ENCODE assay signal across 21 mouse cellular contexts in genomic region chr2:104740248-104740949, GRCm38 (mm10). TPM values are rescaled to one million over a fixed set of nuclear protein-coding genes. Genes with fewer than 3 reads are reported as not detected.
A peak's percentile ranks its signal among the peaks of the same experiment; 100 is the strongest.
DNase-seq lines count a peak whose midpoint lies in the region; ATAC-seq and TF ChIP-seq lines count a peak whose summit lies in the region.
"Had no signal": no experiment of that assay in that cellular context is flagged by ENCODE, and none has a peak within 500 bp of the region (broad histone marks: within the 10 kb centered on the region; RNA-seq: fewer than 3 reads in every experiment).

No protein-coding gene starts in this region.

- WGBS in kidney, adult 2 months = 55% methylated on average over 7 of the region's 7 CpGs
- 52% methylated on average over 7 of the region's 7 CpGs for WGBS in stomach, embryonic 15.5 days
- WGBS in stomach, postnatal 0 days = 47% methylated on average over 7 of the region's 7 CpGs
- 64% methylated on average over 7 of the region's 7 CpGs for WGBS in liver, embryonic 15.5 days (ENCODE audit: insufficient replicate concordance)
- 69% methylated on average over 7 of the region's 7 CpGs for WGBS in hindbrain, postnatal 0 days

- no peak overlapping the region for H3K27ac ChIP-seq in kidney, adult 2 months (ENCODE audit: insufficient read depth, low read depth, low read length)
- H3K27ac ChIP-seq in stomach, embryonic 15.5 days = no peak overlapping the region
- no peak overlapping the region for H3K27ac ChIP-seq in stomach, postnatal 0 days (replicated peaks)
- H3K27ac ChIP-seq in liver, embryonic 15.5 days (replicated peaks) = no peak overlapping the region
- H3K27ac ChIP-seq in hindbrain, postnatal 0 days = no peak overlapping the region
- H3K27ac ChIP-seq: embryonic facial prominence, embryonic 13.5 days; hindbrain, embryonic 14.5 days; limb, embryonic 12.5 days; midbrain, embryonic 15.5 days had no signal

- no peaks in the 10 kb centered on the region for H3K36me3 ChIP-seq in kidney, adult 2 months (ENCODE audit: control insufficient read depth, insufficient read depth, low read length)
- no peaks in the 10 kb centered on the region for H3K36me3 ChIP-seq in stomach, embryonic 15.5 days
- no peaks in the 10 kb centered on the region for H3K36me3 ChIP-seq in stomach, postnatal 0 days (ENCODE audit: control insufficient read depth, insufficient read depth, low read length)
- no peaks in the 10 kb centered on the region for H3K36me3 ChIP-seq in liver, embryonic 15.5 days (replicated peaks)
- H3K36me3 ChIP-seq in hindbrain, postnatal 0 days (ENCODE audit: insufficient read depth, low read length) = no peaks in the 10 kb centered on the region
- H3K36me3 ChIP-seq: embryonic facial prominence, embryonic 13.5 days; limb, embryonic 12.5 days; midbrain, embryonic 15.5 days had no signal

- H3K27me3 ChIP-seq in kidney, adult 2 months (replicated peaks; ENCODE audit: control insufficient read depth, insufficient read depth, low read length) = no peaks in the 10 kb centered on the region
- H3K27me3 ChIP-seq in stomach, embryonic 15.5 days (replicated peaks) = no peaks in the 10 kb centered on the region
- H3K27me3 ChIP-seq in stomach, postnatal 0 days (ENCODE audit: control insufficient read depth, insufficient read depth, low read length) = no peaks in the 10 kb centered on the region
- H3K27me3 ChIP-seq in liver, embryonic 15.5 days = peaks cover 45% of the 10 kb centered on the region
- no peaks in the 10 kb centered on the region for H3K27me3 ChIP-seq in hindbrain, postnatal 0 days (ENCODE audit: insufficient read depth, low read length)

- no peaks in the 10 kb centered on the region for H3K9me3 ChIP-seq in stomach, embryonic 15.5 days
- no peaks in the 10 kb centered on the region for H3K9me3 ChIP-seq in stomach, postnatal 0 days (ENCODE audit: control insufficient read depth, low read length)
- no peaks in the 10 kb centered on the region for H3K9me3 ChIP-seq in liver, embryonic 15.5 days (replicated peaks)
- H3K9me3 ChIP-seq in hindbrain, postnatal 0 days (ENCODE audit: low read length) = no peaks in the 10 kb centered on the region
- H3K9me3 ChIP-seq: embryonic facial prominence, embryonic 13.5 days; limb, embryonic 12.5 days; midbrain, embryonic 15.5 days had no signal

- H3K4me3 ChIP-seq in kidney, adult 2 months (ENCODE audit: insufficient read depth, low read depth, low read length) = peak overlapping the region; percentile 38
- H3K4me3 ChIP-seq in stomach, embryonic 15.5 days (replicated peaks) = no peak overlapping the region
- no peak overlapping the region for H3K4me3 ChIP-seq in stomach, postnatal 0 days (ENCODE audit: low read depth, low read length)
- H3K4me3 ChIP-seq in liver, embryonic 15.5 days (replicated peaks) = no peak overlapping the region; the same call in 1 of the 2 replicates
- no peak overlapping the region for H3K4me3 ChIP-seq in hindbrain, postnatal 0 days (ENCODE audit: low read length)
- H3K4me3 ChIP-seq: embryonic facial prominence, embryonic 13.5 days; limb, embryonic 12.5 days; midbrain, embryonic 15.5 days had no signal

- TF ChIP-seq EP300 in stomach, postnatal 0 days (optimal IDR thresholded peaks at IDR 0.05) = no peak

- peak overlapping the region; percentile 76; the same call in 1 of the 2 replicates for H3K4me2 ChIP-seq in stomach, embryonic 15.5 days
- H3K4me2 ChIP-seq in stomach, postnatal 0 days (replicated peaks; ENCODE audit: low read depth) = no peak overlapping the region
- peak overlapping the region; percentile 76 for H3K4me2 ChIP-seq in liver, embryonic 15.5 days
- H3K4me2 ChIP-seq in hindbrain, postnatal 0 days (ENCODE audit: low read depth, low read length) = no peak overlapping the region
- H3K4me2 ChIP-seq: hindbrain, embryonic 14.5 days; midbrain, embryonic 15.5 days had no signal

- TF ChIP-seq CTCF in kidney, adult 2 months (conservative IDR thresholded peaks at IDR 0.05; ENCODE audit: insufficient read depth, insufficient read length, low read depth, low read length) = no peak
- no peak for TF ChIP-seq CTCF in stomach, postnatal 0 days (IDR thresholded peaks at IDR 0.05; ENCODE audit: low read depth)
- TF ChIP-seq CTCF in hindbrain, postnatal 0 days (IDR thresholded peaks at IDR 0.05; ENCODE audit: low read depth) = no peak

- ATAC-seq in stomach, embryonic 15.5 days (ENCODE audit: insufficient read depth, low FRiP score, low read depth) = no peak
- no peak for ATAC-seq in stomach, postnatal 0 days (ENCODE audit: low FRiP score, low TSS enrichment)
- no peak for ATAC-seq in liver, embryonic 15.5 days (ENCODE audit: insufficient read depth)
- no peak for ATAC-seq in hindbrain, postnatal 0 days
- ATAC-seq: midbrain, embryonic 15.5 days had no signal

- no peak overlapping the region for H3K9ac ChIP-seq in stomach, embryonic 15.5 days
- no peak overlapping the region for H3K9ac ChIP-seq in stomach, postnatal 0 days (ENCODE audit: low read length)
- H3K9ac ChIP-seq in liver, embryonic 15.5 days = no peak overlapping the region
- no peak overlapping the region for H3K9ac ChIP-seq in hindbrain, postnatal 0 days (replicated peaks; ENCODE audit: low read length)
- H3K9ac ChIP-seq: embryonic facial prominence, embryonic 13.5 days; hindbrain, embryonic 14.5 days; limb, embryonic 12.5 days; midbrain, embryonic 15.5 days had no signal

- peaks cover 27% of the 10 kb centered on the region for H3K4me1 ChIP-seq in kidney, adult 2 months (ENCODE audit: control insufficient read depth, insufficient read depth, low read length)
- H3K4me1 ChIP-seq in stomach, embryonic 15.5 days = 0 out of 2 replicates have a peak, but pooled peaks cover 10% of the 10 kb centered on the region
- no peaks in the 10 kb centered on the region for H3K4me1 ChIP-seq in stomach, postnatal 0 days (replicated peaks; ENCODE audit: control insufficient read depth, insufficient read depth)
- H3K4me1 ChIP-seq in liver, embryonic 15.5 days (replicated peaks) = 0 out of 2 replicates have a peak, but pooled peaks cover 6% of the 10 kb centered on the region
- H3K4me1 ChIP-seq in hindbrain, postnatal 0 days (ENCODE audit: insufficient read depth, low read length) = no peaks in the 10 kb centered on the region

- no peak for TF ChIP-seq POLR2A in kidney, adult 2 months (IDR thresholded peaks at IDR 0.05; ENCODE audit: low read depth, low read length)

- DNase-seq in kidney, adult 2 months = peak; percentile 17
- DNase-seq in kidney, postnatal 14 days = no peak
- DNase-seq in stomach, postnatal 0 days (ENCODE audit: low spot score) = no peak
- no peak for DNase-seq in hindbrain, postnatal 0 days (ENCODE audit: low spot score)
- no peak for DNase-seq in urinary bladder, postnatal 10 days (ENCODE audit: low spot score)
- DNase-seq: cerebellum, adult 9-10 months; gastrocnemius, postnatal 10 days; heart, postnatal 10 days; kidney, postnatal 10 days; spleen, adult 18-20 months had no signal

RNA-seq across cellular contexts. Expression of gene Depdc7, which starts 2.3 kb away (rescaled TPM):
- polyA plus RNA-seq in kidney, adult 2 months (2012; rRNA removed) = 15.7 and 16.0 TPM in 2 replicates
- 14.2 and 18.8 TPM in 2 replicates for polyA plus RNA-seq in stomach, embryonic 15.5 days (2015; fragmentation: Nextera tagmentation; extraction: Ambion mirVana)
- 7.3 and 7.4 TPM in 2 replicates for polyA plus RNA-seq in stomach, postnatal 0 days (2015; fragmentation: Nextera tagmentation; extraction: Ambion mirVana)
- 12.7 and 13.0 TPM in 2 replicates for polyA plus RNA-seq in liver, embryonic 15.5 days (2015; fragmentation: Nextera tagmentation; extraction: Ambion mirVana)
- total RNA-seq in hindbrain, postnatal 0 days (2014; rRNA removed) = 1.3 and 1.8 TPM in 2 replicates
- 0.59 and 1.2 TPM in 2 replicates for polyA plus RNA-seq in hindbrain, postnatal 0 days (2015; fragmentation: Nextera tagmentation; extraction: Ambion mirVana)

RNA-seq across cellular contexts. Expression of gene Pin1rt1, which starts 24.2 kb away (rescaled TPM):
- polyA plus RNA-seq in kidney, adult 2 months (2012; rRNA removed) = not detected in 2 replicates
- polyA plus RNA-seq in stomach, embryonic 15.5 days (2015; fragmentation: Nextera tagmentation; extraction: Ambion mirVana) = not detected in 2 replicates
- 0.08 TPM in 1 of 2 replicates, not detected in the other for polyA plus RNA-seq in stomach, postnatal 0 days (2015; fragmentation: Nextera tagmentation; extraction: Ambion mirVana)
- polyA plus RNA-seq in liver, embryonic 15.5 days (2015; fragmentation: Nextera tagmentation; extraction: Ambion mirVana) = not detected in 2 replicates
- total RNA-seq in hindbrain, postnatal 0 days (2014; rRNA removed) = not detected in 2 replicates
- polyA plus RNA-seq in hindbrain, postnatal 0 days (2015; fragmentation: Nextera tagmentation; extraction: Ambion mirVana) = not detected in 2 replicates
- total RNA-seq: adrenal gland, adult 18-20 months; gastrocnemius, postnatal 10 days; heart, adult 8-10 months; heart, postnatal 10 days; layer of hippocampus, postnatal 10 days had no signal
- polyA plus RNA-seq: cortical plate, adult 2 months; embryonic facial prominence, embryonic 13.5 days; hindbrain, embryonic 14.5 days; limb, embryonic 12.5 days; stomach, embryonic 14.5 days had no signal

RNA-seq across cellular contexts. Expression of gene Tcp11l1, which starts 28.4 kb away (rescaled TPM):
- 7.0 and 8.6 TPM in 2 replicates for polyA plus RNA-seq in kidney, adult 2 months (2012; rRNA removed)
- 31.7 and 36.6 TPM in 2 replicates for polyA plus RNA-seq in stomach, embryonic 15.5 days (2015; fragmentation: Nextera tagmentation; extraction: Ambion mirVana)
- polyA plus RNA-seq in stomach, postnatal 0 days (2015; fragmentation: Nextera tagmentation; extraction: Ambion mirVana) = 22.0 and 23.9 TPM in 2 replicates
- polyA plus RNA-seq in liver, embryonic 15.5 days (2015; fragmentation: Nextera tagmentation; extraction: Ambion mirVana) = 4.9 and 5.1 TPM in 2 replicates
- 27.0 and 46.5 TPM in 2 replicates for total RNA-seq in hindbrain, postnatal 0 days (2014; rRNA removed)
- 64.2 and 69.6 TPM in 2 replicates for polyA plus RNA-seq in hindbrain, postnatal 0 days (2015; fragmentation: Nextera tagmentation; extraction: Ambion mirVana)

Comparison
In these comparisons a context has a peak if more than half of its experiments do, and no peak if none do; other contexts are left out.
1. H3K4me2 ChIP-seq: peak in stomach, embryonic 15.5 days (single experiment) and liver, embryonic 15.5 days (single experiment); none in stomach, postnatal 0 days (single experiment) and hindbrain, postnatal 0 days (single experiment).